Mouse (Mus musculus): ENCODE measurements around the gene Rad23b.

GRCm38 (mm10) chr4:55363866-55364265, 14.0 kb downstream of the Rad23b start:
- TF ChIP-seq CTCF (IDR thresholded peaks at IDR 0.05; ENCODE audit: low read depth, low read length) (no peak), POLR2A (IDR thresholded peaks at IDR 0.05; ENCODE audit: extremely low read depth, insufficient read depth, low read length) (no peak)

All from liver, adult 2 months (tissue).